Mouse (Mus musculus): ENCODE results near the gene Abcc2.
A peak's percentile ranks its signal among the peaks of the same experiment; 100 is the strongest.

Abcc2 gene

DNA sequence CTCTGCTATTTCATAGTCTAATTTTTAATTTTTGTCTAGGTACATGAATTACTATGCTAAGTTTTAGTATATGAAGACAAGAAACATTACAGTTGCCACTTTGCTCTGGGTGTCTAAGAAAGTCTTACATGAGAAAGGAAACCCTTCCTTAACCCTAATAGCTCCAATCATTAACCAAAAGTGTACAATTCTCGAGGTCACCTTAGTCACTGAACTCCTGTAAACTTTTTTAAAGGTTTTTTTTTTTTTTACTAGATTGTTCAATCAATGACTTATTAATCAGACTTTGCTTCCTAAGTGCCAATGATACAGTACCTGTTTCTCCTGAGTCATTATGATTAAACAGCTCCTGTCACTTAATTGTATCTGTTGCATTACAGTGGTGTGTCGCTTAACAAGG, 4.7 kb upstream of the Abcc2 start:
- DNase-seq (ENCODE audit: low spot score in 2 of 2), result no peak

DNA sequence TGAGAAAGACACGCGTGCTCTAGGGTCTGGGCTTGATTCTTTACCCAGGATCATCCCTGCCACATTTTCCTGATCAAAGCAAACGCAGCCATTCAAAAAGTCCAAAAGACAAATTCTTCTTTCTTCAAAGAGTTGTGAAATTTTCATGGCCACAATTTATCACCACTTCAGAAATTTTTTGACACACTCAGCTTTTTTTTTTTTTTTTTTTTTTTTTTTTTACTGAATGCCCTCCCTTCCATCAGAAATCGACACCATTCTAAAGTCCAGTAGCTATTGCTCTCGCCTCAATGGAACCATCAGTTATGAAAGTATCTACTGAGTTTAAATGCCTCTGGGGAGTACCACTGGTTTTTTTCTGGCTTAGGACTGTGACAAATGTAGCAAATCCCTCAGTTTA, 1.6 kb upstream of the Abcc2 start:
- no peak for DNase-seq (ENCODE audit: low spot score in 2 of 2)

DNA sequence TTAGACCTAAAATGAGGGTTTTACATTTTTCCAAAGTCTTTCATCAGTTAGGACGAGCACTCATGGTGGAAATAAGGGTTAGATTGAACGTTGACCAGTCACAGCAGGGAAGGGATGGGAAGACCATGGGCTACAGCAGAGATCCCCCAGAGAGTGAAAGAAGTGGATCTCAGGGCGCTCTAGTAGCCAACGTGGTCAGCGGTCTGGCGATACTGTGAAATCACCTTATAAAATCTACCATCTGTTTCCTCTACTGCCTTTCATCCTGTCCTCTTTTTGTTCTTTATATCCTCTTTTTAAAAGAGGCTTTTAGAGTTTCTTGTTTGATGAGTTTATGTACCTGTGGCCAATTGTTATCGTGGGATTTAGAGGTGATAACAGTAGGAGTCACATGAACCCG, 2.8 kb downstream of the Abcc2 start:
- no peak for DNase-seq (ENCODE audit: low spot score in 2 of 2)

DNA sequence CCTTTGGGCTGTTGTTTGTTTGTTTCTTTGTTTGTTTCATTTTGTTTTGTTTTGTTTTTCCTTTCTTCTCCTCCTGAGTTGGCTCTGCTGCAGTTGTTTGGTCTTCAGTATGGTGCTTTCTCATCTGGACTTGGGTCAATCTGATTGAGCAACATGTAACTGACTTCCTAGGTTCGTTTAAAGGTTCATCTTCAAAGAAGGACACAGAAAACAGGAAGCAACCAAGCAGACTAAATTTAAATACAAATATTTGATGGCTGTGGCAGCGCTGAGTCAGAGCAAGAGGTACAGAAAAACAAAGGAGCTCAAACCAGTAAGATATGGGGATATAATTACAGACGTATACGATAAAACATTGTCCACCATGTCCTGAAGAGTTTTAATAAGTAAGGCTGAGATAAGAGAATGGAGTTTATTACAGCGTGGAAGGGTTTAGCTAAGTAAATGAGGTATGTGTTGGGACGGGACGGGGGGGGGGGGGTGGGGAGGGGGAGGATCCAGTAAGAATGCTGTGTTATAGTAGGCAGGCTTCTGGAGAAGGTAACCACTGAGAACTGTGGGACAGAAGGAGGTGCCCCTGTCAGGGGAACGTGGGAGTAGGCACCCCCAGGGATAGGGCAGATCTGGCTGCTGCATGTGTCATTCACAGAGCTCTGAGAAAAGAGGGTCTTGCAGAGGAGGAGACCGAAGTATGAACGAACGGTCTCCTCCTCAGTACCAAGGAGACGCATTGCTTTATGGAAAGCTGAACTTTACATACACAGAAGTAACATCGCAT, 4.4 kb downstream of the Abcc2 start:
- no peak for DNase-seq (ENCODE audit: low spot score in 2 of 2)

DNA sequence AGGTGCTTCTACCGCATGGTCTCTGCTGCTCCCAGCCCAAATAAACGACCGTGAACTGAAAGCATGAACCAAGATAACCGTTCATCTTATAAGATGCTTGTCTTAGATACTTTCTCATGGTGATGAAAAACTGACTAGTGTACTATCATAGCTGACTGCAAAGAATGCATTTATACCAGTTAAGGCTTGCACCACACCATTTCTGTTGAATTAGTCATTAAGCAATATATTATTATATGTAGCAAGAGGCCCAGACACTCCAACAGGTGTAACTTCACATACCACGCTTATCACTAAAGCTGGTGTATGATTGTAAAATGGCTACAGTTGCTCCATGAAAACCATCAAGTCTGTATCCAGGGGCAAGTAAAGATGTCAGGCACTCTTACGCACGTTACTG, 7.8 kb downstream of the Abcc2 start:
- no peak for DNase-seq (ENCODE audit: low spot score in 2 of 2)

DNA sequence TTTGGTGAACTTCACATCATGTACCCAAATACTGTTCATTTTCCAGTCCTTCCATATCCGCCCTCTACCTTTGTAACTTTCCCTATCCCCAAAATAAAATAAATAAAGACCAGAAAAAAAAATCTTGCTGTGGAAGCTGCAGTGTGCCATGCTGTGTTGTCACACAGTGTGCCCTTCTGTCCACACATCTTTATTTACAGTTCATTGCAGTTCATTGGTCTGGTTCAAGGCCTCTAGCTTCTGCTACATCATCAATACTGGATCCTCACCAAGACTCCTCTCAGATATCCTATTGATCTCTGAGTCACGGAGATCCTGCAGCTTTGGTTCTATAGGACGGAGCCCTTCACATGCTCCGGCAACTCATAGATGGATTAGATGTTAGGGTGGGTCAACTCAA, 10.5 kb downstream of the Abcc2 start:
- DNase-seq (ENCODE audit: low spot score in 2 of 2), result no peak

DNA sequence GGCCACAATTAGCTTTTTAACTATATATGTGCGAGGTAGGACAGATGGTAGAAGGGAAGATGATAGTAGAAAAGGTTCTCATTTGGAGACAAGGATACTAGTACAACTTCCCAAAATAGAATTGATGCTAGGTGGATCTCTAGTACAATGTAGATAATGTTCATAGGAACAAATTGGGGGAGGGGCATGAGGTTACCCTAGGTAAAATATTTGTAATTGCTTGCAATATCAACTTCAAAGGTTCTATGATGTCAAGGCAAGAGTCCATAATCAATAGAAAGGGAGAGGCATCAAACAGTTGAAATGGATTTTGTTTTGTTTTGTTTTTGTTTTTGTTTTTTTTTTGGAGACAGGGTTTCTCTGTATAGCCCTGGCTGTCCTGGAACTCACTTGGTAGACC, 12.0 kb downstream of the Abcc2 start:
- no peak for DNase-seq (ENCODE audit: low spot score in 2 of 2)

DNA sequence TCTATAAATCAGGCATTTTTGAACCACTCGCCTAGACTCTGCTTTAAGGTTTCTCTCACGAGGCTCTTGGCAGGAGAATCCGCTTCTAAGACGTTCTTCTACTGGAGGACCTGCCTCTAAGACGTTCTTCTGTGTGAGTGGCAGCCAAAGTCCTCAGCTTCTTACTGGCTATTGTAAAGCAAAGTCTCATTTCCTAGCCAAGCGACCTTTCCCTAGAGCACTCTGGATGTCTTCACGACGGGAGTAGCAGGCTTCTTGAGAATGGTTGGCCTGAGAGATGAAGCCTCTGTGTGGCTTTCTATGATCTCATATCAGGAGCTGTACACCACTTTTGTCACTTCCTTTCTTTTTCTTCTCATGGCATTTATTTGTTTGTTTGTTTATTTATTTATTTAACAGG, 13.5 kb downstream of the Abcc2 start:
- no peak for DNase-seq (ENCODE audit: low spot score in 2 of 2)

DNA sequence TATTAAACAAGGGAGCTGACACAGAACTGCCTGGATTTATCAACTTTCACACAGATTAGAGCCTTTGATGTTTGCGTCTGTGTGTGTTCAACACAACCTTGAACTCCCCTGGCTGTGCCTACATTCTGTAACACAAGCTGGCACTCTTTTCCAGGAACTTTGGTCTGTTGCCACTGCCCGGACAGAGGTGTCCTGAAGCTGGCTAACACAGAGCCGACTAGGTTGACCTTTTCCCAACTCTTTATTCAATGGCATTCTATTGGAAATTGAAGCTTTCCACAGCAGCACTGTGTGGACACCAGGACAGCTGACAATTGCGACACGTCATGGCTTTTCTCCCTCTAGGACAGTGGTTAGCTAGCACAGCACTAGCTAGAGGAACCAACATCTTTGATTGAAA, 15.2 kb downstream of the Abcc2 start:
- no peak for DNase-seq (ENCODE audit: low spot score in 2 of 2)

DNA sequence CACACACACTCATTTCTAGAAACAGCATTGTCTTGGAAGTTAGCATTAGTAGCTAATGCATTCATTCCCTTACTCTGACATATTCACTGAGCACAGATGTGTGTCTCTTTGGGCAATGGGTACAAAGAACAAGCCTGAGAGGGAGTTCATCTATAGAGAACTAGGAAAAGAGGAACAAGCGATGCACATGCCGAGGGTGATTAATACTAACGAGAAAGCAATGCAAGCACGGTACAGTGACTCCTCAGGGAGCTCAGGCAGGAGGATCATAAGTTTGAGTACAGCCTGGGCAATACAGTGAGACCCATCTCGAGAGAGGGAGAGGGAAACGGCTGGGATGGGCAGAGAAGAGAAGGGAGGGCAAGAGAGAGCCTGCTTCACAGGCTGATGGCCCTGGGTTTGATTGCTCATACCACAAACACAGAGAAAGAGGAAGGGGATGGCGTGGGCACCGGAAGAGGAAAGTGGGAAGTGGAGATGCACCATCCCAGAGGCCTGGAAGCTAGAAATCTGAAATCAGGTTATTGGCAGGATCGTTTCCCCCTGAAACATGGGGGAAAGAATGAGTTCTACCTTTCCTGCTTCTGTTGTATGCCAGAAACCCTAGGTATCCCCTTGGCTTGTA, 19.5 kb downstream of the Abcc2 start:
- DNase-seq (ENCODE audit: low spot score in 2 of 2), result no peak

DNA sequence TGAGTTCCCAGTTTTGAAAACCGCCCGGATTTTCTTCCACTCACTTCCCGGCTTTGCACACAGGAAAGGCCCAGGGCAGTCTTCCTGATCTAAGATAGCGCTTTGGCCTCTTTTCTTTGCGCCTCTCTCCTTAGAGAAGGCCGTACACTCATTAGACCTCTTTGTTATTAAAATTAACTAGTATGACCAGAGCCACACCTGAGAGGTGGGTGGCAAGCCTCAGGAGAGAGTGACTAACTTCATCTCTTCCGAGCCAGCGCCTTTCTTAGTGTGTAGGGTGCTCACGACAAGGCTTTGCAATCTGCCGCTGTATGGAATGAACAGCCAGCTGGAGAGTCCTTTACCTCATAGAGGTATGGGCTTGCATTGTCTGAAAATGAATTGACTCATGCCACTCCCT, 21.9 kb downstream of the Abcc2 start:
- DNase-seq (ENCODE audit: low spot score in 2 of 2), result no peak

DNA sequence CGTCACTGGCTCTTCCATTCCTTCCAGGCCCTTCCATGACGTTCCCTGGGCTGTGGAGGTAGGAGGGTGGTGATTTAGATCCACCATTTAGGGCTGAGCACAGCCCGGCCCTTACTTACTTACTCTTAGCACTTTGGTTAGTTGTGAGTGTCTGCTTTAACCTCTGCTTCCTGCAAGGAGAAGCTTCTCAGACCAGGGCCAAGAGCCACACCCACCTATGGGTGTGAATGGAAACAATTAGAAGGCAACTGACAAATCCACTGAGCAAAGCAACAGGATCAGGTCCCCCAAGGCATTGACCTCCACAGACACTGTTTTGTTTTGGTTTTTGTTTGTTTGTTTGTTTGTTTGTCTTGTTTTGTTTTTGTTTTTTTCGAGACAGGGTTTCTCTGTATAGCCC, 27.3 kb downstream of the Abcc2 start:
- DNase-seq (ENCODE audit: low spot score in 2 of 2), result no peak

DNA sequence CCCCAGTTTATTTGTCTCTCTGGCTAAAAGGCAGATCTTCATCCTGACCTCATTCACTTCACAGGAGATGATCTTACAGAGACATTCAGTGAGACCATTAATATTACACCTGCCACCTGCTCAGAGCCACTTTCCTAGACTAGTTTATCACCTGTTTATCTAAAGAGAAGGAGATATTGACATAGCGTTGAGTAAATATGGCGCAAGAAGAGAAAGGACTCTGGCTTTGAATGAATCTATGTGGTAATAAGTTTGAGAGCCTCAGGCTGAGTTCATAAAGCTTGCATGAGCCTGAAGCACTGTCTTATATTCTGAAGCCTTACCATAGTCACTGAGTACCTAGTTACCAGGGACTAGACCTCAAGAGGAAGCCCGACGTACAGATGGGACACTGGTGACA, 29.4 kb downstream of the Abcc2 start:
- DNase-seq (ENCODE audit: low spot score in 2 of 2), result no peak

DNA sequence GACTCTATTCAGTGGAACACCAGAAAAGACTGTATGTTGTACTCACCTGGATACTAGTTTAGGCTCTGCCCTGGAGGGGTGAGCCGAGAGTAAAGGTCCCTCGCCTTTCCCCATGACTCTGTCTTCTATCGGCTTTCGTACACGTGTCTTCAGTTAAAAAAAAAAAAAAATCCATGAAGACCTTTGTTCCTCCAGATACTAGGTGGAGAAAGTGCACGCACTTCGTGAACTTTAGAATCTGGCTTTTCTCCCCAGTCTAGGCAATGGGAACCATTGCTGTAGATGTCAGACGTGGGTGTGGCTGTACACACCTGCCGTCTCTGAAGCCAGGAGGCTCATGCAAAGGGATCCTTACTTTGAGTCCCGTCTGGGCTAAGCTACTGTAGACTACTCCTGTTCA, 31.3 kb downstream of the Abcc2 start:
- no peak for DNase-seq (ENCODE audit: low spot score in 2 of 2)

DNA sequence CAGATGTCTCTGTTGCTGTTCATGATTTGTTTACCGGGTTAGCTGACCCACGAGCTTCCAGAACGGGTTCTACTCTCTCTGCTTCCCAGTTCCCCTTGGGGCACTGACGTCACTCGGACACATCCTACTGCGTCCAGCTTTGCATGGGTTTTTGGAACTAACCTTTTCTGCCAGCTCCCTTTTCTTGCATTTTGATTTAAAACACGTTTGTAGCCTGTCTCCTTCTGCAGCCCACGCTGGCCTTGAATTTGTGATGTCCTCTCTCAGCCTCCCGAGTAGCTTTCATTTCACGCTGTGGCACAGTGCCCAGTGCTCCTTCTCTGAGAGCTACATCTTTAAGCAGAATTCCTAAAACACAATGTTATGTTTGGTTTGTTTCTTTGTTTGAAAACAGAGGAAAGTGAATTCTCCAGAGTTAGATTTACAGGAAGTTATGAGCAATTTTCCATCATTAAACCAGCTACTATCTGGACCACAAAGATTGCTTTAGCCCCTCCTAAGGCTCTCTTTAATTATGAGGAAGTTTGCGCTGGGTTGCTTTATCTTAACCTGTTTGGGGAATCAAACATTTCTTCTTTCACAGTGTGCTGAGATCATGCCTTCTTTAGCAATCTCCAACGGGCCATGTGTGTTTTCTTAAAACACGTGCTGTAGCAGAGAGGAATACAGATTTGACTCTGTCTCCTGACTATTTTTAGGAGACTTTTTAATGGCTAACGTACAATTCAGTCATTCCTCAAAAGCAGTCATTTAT, 33.8 kb downstream of the Abcc2 start:
- DNase-seq (ENCODE audit: low spot score in 2 of 2), result no peak

DNA sequence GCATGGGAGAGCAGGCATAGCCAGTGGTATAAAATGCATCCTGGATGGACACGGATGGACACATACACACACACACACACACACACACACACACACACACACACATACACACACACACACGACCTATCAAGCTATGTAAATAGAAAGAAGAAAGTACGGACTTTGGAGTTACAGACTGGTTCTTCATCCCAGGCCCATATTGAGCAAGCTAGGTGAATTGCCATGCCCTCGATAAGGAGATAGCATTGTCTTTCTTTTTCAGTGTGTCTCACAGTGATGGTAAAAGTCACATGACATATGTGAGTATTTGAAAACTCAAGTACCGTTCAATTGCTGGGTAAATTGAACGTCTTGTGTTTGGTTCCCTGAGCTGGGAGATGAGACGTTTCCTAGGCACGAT, 44.9 kb downstream of the Abcc2 start:
- no peak for DNase-seq (ENCODE audit: low spot score in 2 of 2)

DNA sequence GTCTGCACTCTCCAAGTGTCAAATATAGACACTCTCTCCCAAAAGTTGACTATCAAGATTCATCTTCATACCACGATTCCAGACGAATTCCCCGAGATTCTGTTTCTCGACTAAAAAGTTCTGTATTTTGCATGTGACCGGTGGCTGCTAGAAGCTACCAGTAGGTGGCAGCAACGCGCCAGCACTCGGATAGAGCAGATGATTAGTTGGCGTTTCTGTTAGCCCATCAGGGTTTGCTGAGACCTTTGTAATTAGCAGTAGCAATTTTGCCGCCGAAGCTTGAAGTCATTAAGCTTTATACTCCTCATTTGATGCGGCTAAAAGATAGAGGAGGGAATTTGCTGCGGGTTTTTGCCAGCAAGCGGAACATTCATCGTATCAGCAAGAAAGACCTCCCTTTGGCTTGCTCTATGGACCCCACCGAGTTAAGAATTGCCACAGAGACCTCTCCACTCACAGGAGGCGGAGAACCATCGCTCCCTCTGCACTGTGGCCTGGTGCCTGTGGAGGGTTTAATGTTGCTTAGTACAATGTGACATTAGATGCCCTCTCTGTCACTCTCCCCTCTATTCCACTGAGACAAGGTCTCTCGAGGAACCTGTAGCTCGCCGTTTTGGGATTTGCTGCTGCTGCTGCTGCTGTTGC, 50.6 kb downstream of the Abcc2 start:
- DNase-seq (ENCODE audit: low spot score in 2 of 2), result peak; percentile 33 to 77

DNA sequence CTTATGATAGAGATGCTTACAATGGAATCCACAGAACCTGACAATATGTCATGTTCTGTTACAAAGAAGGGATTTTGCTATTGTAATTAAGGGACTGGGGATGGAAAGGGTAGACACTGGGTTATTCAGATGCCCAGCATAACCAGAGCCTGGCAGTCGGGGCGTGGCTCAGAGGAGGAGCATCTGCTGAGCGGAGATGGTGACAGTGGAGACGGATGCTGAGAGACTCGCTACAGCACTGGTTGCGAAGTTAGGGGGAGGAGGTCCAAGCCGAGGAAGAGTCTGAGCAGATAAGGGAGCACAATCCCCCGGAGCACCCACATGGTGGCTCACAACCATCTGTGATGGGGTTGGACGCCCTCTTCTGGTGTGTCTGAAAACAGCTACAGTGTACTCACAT, 61.2 kb downstream of the Abcc2 start:
- no peak for DNase-seq (ENCODE audit: low spot score in 2 of 2)

DNA sequence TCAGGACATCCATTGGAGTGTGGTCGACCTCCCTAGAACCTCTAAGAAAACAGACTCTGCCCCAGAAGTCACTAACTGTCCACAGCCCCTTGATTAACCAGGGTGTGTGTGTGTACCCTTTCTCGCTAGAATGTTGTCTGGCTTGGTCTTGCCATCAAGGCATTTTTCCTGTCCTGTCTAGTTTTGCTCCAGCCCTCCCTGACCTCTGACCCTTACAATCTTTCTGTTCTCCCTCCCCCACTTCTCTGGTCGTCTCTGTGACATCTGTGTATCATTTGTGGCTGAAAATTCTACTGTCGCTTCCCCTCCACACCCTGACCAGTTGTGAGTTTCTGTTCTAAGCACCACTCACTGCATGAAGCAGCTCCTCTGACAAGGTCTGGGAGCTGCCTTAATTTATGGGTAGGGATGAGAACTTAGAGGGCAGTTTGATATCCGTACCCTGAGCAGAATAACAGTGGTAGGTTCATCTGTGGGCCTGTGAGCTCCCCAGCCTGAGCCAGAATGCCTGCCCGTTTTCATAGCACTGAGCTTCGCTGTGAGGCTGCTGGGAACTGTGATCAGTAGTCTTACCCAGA, 63.4 kb downstream of the Abcc2 start:
- no peak for DNase-seq (ENCODE audit: low spot score in 2 of 2)

DNA sequence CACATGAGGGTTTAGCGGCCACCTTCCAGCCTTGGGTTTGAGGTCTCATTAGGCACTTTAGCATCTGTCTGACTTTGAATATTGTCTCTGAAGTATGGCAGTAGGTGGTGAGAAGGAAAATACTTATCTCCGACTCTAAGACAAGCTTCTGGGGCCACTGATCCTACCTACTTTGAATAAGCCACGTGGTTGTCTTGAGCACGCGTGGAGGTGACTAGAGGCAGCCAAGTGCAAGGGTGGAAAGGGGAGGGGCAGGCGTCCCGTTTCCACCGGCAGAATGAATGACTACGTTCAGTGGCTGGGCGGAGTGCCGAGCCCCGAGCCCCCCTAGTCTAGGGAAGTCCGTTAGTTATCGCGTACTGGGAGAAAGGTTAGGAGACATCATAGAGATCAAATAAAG, 65.1 kb downstream of the Abcc2 start:
- DNase-seq (ENCODE audit: low spot score in 2 of 2), result no peak

DNA sequence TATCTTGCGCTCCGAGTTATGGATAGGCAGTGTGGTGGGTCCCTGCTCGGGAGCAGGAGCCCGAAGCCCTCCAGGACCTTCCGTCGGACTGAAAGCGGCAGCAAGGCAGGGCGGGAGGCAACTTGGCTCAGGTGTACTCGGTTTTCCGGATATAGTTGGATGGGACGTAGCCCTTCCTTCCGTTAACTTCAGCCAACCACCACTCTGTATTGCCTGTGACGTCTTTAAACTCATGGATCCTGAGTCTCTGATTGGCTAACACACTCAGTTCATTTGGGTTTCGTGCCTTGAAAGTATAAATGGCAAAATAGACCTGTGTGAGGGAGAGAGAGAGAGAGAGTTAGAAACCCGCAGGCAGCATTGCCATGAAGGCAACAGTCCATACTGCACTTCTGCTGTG, 66.0 kb downstream of the Abcc2 start:
- no peak for DNase-seq (ENCODE audit: low spot score in 2 of 2)

DNA sequence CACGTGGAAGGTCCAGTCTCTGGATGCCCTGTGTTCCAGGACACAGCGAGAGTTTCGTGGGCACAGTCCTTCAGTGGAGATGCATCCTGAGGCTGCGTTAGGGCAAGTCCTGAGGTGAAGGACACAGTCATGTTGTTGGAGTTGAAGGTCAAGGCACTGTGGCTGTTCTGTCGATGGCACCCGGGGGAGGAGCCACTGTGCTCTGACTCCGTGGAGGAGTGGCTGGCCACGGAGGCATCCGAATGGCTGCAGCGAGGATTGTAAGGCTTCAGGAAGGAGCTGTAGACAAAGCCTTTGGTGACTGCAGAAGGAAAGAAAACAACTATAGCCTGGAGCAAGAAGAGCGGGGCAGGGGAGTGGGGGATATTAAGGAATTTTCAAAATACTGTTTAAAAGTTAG, 68.0 kb downstream of the Abcc2 start:
- no peak for DNase-seq (ENCODE audit: low spot score in 2 of 2)
